Mouse (Mus musculus) heart, embryonic 14.5 days (tissue): Measurements from ENCODE around the gene C2cd6. TPM values are rescaled to one million over a fixed set of nuclear protein-coding genes. Genes with fewer than 3 reads are reported as not detected.

ENCODE experiments used
- ATAC-seq: fragments of 200-750 bp; cut with Nextera tagmentation; 2 replicates; pipeline ENCODE4 v1.8.0; 2017; ENCODE audit warnings: low read depth, moderate TSS enrichment; ENCODE audit not compliant: insufficient number of reproducible peaks, insufficient read depth, low FRiP score
- H3K27ac ChIP-seq, 2 experiments: fragments of 200-500 bp in 1 of 2; fragments of 300-500 bp in 1 of 2; sonication (generic) in 1 of 2; replicated peaks in 1 of 2; 2 replicates each; pipeline ENCODE4 v1.5.1; 2012 to 2014; ENCODE audit warnings: low read depth in 2 of 2, low read length in 2 of 2, control low read depth in 1 of 2, mild to moderate bottlenecking in 1 of 2, mixed read lengths in 1 of 2; ENCODE audit not compliant: control insufficient read depth in 1 of 2, insufficient read depth in 1 of 2
- H3K27me3 ChIP-seq: fragments of 300-500 bp; sonication (generic); 2 replicates; pipeline ENCODE4 v1.6.1; 2014; ENCODE audit warnings: mild to moderate bottlenecking, low read length, control low read depth; ENCODE audit not compliant: control insufficient read depth, insufficient read depth
- H3K36me3 ChIP-seq: fragments of 300-500 bp; sonication (generic); 2 replicates; pipeline ENCODE4 v1.6.1; 2014; ENCODE audit warnings: mild to moderate bottlenecking, control low read depth, low read length, mixed read lengths; ENCODE audit not compliant: control insufficient read depth, insufficient read depth
- H3K4me1 ChIP-seq, 2 experiments: fragments of 200-500 bp in 1 of 2; fragments of 300-500 bp in 1 of 2; sonication (generic) in 1 of 2; 2 replicates each; pipeline ENCODE4 v1.6.1; 2012 to 2014; ENCODE audit warnings: low read length in 2 of 2, control low read depth in 1 of 2, mixed read lengths in 1 of 2; ENCODE audit not compliant: control insufficient read depth in 2 of 2, insufficient read depth in 2 of 2
- H3K4me2 ChIP-seq: fragments of 300-500 bp; sonication (generic); 2 replicates; pipeline ENCODE4 v1.6.1; 2014; ENCODE audit warnings: mild to moderate bottlenecking, low read length
- H3K4me3 ChIP-seq, 2 experiments: fragments of 200-500 bp in 1 of 2; fragments of 300-500 bp in 1 of 2; sonication (generic) in 1 of 2; 2 replicates each; pipeline ENCODE4 v1.5.1; 2012 to 2014; ENCODE audit warnings: low read length in 2 of 2, mild to moderate bottlenecking in 2 of 2, control low read depth in 1 of 2, low read depth in 1 of 2, moderate library complexity in 1 of 2; ENCODE audit not compliant: control insufficient read depth in 1 of 2, insufficient read depth in 1 of 2
- H3K9ac ChIP-seq: fragments of 300-500 bp; sonication (generic); 2 replicates; pipeline ENCODE4 v1.6.1; 2014; ENCODE audit warnings: mild to moderate bottlenecking, low read length
- H3K9me3 ChIP-seq: fragments of 300-500 bp; sonication (generic); 2 replicates; pipeline ENCODE4 v1.6.1; 2016; ENCODE audit warnings: low read length, control low read depth; ENCODE audit not compliant: control insufficient read depth
- WGBS: fragments of 180-500 bp; shearing (Covaris S2); extraction: QIAGEN DNeasy Blood & Tissue Kit; methylation state at CpG from one replicate; pipeline ENCODE4 v1.1.7; 2014; 5-methylcytosine and 5-hydroxymethylcytosine counted together
- polyA plus RNA-seq: library from polyadenylated mRNA; unstranded; fragments of >200 nt; fragmentation: Nextera tagmentation; extraction: Ambion mirVana; gene quantifications from 2 replicates; pipeline ENCODE4 v1.2.1, GENCODE M21; 2014

C2cd6 gene
- polyA plus RNA-seq, 1 experiment from 2014 or later = not detected

DNA sequence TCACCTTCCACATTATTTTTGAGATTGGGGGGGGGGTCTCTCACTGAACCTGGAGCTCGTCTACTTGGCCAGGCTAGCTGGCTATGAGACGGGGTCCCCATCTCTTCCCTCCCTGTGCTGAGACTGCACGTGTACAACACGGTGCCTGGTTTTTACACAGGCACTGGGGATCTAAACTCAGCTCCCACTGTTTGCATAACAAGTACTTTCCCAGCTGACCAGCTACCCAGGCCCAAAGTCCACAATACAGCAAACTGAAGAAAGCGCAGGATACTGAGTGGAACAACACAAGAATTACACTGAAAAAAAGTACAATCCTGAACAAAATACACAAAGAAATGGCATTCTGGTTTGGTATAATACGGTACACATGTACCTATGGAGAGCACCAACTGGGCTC lies 7.4 kb upstream of the C2cd6 start:
- H3K9ac ChIP-seq = no peak overlapping the region
- WGBS = 94% methylated on average over 6 of the region's 6 CpGs
- no peak for ATAC-seq
- H3K4me2 ChIP-seq = no peak overlapping the region
- peaks cover 16% of the 10 kb centered on the region; the same call in 1 of the 2 replicates for H3K36me3 ChIP-seq
- H3K27me3 ChIP-seq = no peaks in the 10 kb centered on the region
- no peak overlapping the region for H3K27ac ChIP-seq
- H3K4me3 ChIP-seq = no peak overlapping the region
- H3K9me3 ChIP-seq = no peaks in the 10 kb centered on the region
- no peaks in the 10 kb centered on the region for H3K4me1 ChIP-seq

DNA sequence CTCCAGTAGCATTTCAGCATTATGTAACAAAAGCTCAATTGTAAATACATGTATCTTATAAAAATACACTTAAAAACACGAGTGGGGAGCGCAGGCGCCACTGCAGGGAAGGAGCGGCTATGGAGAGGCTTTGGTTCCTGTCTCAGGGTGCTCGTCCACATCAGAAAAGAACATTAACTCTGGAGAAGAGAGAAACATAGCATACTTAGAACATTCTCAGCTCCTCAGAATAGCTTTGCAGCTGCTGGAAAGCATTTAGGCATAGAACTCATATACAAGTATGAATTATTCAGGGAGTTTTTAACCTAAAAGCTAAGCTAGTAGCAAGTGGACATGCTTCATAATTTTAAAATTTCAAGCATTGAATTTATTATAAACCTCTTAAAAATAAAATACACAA lies 6.3 kb upstream of the C2cd6 start:
- no peak for ATAC-seq
- no peak overlapping the region for H3K4me3 ChIP-seq
- 89% methylated on average over 5 of the region's 5 CpGs for WGBS

GRCm38 (mm10) chr1:59070867-59071266 lies 23.8 kb downstream of the C2cd6 start:
- Histone ChIP-seq H3K27me3 (no peaks in the 10 kb centered on the region), H3K9me3 (no peaks in the 10 kb centered on the region), H3K4me1 (no peaks in the 10 kb centered on the region), H3K9ac (no peak overlapping the region), H3K4me3 (no peak overlapping the region), H3K36me3 (no peaks in the 10 kb centered on the region), H3K4me2 (no peak overlapping the region), H3K27ac (no peak overlapping the region)
- WGBS = 23% methylated on average over 3 of the region's 3 CpGs
- no peak for ATAC-seq

More for the DNA sequence above, 6.3 kb upstream of the C2cd6 start:
- H3K36me3 ChIP-seq = peaks cover 13% of the 10 kb centered on the region; the same call in 1 of the 2 replicates
- H3K27me3 ChIP-seq = no peaks in the 10 kb centered on the region
- H3K4me1 ChIP-seq = no peaks in the 10 kb centered on the region
- H3K9me3 ChIP-seq = no peaks in the 10 kb centered on the region
- no peak overlapping the region for H3K27ac ChIP-seq
- H3K9ac ChIP-seq = no peak overlapping the region
- H3K4me2 ChIP-seq = no peak overlapping the region

DNA sequence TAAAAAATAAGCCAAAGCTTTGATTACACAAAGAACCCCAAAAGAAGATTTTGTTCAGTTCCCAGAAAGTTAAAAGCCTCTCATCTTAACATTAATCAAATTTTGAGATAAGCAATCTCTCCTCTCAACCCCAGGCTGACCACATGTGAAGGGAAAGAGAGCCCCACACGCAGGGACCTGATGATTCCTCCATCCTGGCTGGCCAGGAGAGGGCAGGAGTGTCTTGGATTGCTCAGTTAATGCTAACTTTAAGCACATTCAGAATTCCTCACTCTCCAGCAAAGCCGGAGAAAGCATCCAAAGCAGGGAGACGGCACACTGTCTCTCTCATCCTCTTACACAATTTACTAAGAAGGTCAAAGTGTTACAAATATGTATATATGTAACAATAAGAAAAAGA lies 26.7 kb downstream of the C2cd6 start:
- Histone ChIP-seq H3K9me3 (no peaks in the 10 kb centered on the region), H3K4me2 (no peak overlapping the region), H3K4me3 (no peak overlapping the region), H3K27me3 (no peaks in the 10 kb centered on the region), H3K4me1 (no peaks in the 10 kb centered on the region), H3K36me3 (no peaks in the 10 kb centered on the region), H3K27ac (no peak overlapping the region), H3K9ac (no peak overlapping the region)
- no peak for ATAC-seq
- WGBS = 3% methylated on average over 3 of the region's 3 CpGs

GRCm38 (mm10) chr1:59063697-59064096 lies 31.0 kb downstream of the C2cd6 start:
- no peak overlapping the region for H3K9ac ChIP-seq
- H3K9me3 ChIP-seq = no peaks in the 10 kb centered on the region
- WGBS = 45% methylated on average over 3 of the region's 3 CpGs
- ATAC-seq = no peak
- H3K27ac ChIP-seq = no peak overlapping the region
- H3K4me1 ChIP-seq = no peaks in the 10 kb centered on the region
- H3K27me3 ChIP-seq = no peaks in the 10 kb centered on the region
- H3K36me3 ChIP-seq = no peaks in the 10 kb centered on the region
- H3K4me2 ChIP-seq = no peak overlapping the region
- H3K4me3 ChIP-seq = no peak overlapping the region

DNA sequence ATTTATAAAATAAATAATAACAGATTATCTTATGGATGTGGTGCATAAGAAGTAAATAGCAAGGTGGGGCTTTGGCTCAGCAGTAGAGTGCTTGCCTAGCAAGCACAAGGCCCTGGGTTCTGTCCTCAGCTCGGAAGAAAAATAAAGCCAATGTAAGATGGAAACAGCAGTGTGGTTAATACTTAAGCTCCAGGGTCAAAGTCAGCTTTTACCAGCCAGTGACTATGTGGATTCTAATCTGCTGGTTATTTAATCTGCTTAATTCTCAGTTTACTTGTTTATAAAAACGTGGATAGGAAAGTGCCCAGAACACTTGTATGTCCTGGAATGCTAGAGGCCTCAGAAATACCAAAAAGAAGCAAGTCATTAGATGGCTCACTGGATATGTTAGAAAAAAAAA lies 37.7 kb downstream of the C2cd6 start:
- Histone ChIP-seq H3K9me3 (no peaks in the 10 kb centered on the region), H3K9ac (no peak overlapping the region), H3K27me3 (no peaks in the 10 kb centered on the region), H3K36me3 (no peaks in the 10 kb centered on the region), H3K4me2 (no peak overlapping the region), H3K4me1 (no peaks in the 10 kb centered on the region), H3K4me3 (no peak overlapping the region), H3K27ac (no peak overlapping the region)
- WGBS = 69% methylated on average over 2 of the region's 2 CpGs
- no peak for ATAC-seq

DNA sequence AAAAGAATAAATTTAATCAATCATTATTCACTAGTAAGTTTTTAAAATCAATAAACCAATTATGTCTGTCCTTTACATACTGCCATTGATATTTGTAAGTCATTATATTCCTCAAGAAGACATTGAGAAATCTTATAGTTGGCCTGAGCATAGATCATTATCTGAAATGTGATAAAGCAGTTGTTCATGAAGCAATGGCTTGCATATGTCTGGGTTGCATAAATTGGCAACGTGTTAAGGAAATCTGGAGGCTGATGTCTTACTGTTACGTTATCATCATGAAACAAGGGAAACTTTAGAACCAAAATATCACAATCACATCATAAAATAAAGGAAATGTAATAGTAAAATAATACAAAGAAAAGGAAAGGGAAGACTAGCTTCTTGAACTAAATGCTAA lies 43.4 kb downstream of the C2cd6 start:
- no peaks in the 10 kb centered on the region for H3K27me3 ChIP-seq
- H3K36me3 ChIP-seq = no peaks in the 10 kb centered on the region
- no peaks in the 10 kb centered on the region for H3K9me3 ChIP-seq
- ATAC-seq = no peak
- H3K4me3 ChIP-seq = no peak overlapping the region
- no peak overlapping the region for H3K27ac ChIP-seq
- WGBS = 65% methylated on average over 2 of the region's 2 CpGs
- no peak overlapping the region for H3K9ac ChIP-seq
- H3K4me1 ChIP-seq = no peaks in the 10 kb centered on the region
- H3K4me2 ChIP-seq = no peak overlapping the region

DNA sequence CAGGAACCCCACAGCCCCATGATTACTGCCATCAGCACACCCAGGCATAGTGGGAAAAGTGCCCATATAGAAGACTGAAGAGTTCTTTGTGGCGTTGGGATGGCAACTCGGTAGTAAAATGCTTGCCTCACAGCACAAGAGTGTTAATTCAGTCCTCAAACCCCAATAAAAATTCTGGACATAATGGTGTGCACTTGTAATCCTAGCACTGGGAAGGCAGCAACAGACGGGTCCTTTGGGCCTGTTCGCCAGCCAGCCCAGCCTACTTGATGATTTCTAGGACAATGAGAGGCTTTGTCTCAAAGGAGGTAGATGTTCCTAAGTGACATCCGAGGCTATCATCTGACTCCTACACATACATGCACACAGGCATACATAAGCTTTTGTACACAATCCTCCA lies 57.0 kb downstream of the C2cd6 start:
- Histone ChIP-seq H3K4me3 (no peak overlapping the region), H3K27me3 (no peaks in the 10 kb centered on the region), H3K9me3 (no peaks in the 10 kb centered on the region), H3K9ac (no peak overlapping the region), H3K4me2 (no peak overlapping the region), H3K27ac (no peak overlapping the region), H3K36me3 (no peaks in the 10 kb centered on the region), H3K4me1 (no peaks in the 10 kb centered on the region)
- 84% methylated on average over 5 of the region's 5 CpGs for WGBS
- ATAC-seq = no peak
